Mouse (Mus musculus): Measurements from ENCODE around the gene Cysrt1.
A peak's percentile ranks its signal among the peaks of the same experiment; 100 is the strongest.

The Cysrt1 gene

DNA sequence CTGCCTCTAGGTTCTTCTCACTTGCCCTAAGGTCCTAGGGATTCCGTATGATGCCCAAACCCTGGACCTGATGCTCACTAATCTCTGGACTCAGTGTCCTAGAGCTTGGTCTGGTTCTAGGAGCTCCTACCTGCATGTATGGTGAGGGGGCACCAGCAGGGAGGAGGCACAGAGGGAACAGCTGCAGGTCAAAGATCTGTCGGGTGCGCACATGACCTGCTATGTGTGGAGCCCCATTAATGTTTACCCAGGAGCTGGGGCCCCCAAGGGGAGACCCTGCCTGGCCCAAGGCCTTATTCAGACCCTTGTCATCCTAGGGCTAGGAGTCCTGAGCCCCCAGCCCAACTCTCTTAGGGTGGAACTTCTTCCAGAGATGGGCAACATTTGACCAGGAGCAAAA lies 8.2 kb downstream of the Cysrt1 start, which contains the start of gene Slc34a3:
Slc34a3 (minus strand) TSS at position 315 of the 400 bp plus-strand sequence.
- no peak for DNase-seq

DNA sequence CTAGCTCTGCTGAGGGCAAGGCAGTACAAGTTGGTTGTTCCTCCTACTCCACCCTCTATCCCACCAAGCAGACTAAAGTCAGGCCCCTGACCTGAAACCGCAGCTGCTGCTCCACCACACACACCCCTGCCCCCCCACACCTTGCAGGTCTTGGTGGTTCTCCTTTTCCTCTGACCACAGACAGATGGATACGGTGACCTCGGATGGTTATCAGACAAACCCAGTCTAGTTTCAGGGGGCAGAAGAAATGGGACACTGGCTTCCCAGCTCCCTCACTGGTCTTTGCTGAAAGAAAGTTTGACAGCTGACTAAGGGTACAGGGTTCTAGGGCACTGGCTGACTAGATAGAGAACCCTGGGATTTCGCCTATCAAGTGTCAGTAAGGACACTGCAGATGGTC lies 8.8 kb downstream of the Cysrt1 start:
- DNase-seq = no peak

DNA sequence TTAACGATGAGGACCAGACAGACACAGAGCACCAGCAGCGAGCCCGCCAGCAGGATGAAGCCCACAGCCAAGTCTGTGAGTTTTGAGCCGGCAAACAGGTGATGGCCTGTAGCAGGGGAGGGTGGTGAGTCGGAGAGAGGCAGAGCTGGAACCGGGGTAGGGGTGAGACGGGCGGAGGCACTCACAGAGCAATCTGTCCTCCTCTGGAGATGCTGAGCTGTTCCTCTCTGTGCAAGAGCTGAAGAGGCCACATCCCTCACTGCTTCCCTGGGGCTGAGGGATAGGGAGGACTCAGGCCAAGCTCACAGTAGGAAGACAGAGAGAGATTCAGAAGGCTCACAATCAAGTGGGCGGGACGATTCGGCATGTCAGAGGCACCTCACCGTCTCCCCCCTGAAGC lies 11.2 kb downstream of the Cysrt1 start:
- peak; percentile 88 for DNase-seq

DNA sequence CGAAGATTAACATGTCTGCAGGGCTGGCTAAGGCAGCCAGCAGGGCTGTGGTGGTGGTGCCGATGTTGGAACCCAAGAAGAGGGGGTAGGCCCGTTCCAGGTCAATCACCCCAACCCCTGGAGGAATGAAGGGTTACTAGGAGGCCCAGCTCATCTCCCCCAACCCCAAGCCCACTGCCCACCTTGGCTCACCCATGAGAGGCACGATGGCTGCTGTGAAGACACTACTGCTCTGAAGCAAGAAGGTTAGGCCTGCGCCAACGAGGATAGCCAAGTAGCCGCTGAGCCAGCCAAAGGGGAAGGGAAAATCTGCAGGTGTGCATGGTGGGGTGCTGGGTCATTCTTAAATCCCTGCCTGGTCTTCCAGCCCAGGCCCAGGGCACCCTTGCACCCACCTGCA lies 11.7 kb downstream of the Cysrt1 start:
- DNase-seq = peak; percentile 91

DNA sequence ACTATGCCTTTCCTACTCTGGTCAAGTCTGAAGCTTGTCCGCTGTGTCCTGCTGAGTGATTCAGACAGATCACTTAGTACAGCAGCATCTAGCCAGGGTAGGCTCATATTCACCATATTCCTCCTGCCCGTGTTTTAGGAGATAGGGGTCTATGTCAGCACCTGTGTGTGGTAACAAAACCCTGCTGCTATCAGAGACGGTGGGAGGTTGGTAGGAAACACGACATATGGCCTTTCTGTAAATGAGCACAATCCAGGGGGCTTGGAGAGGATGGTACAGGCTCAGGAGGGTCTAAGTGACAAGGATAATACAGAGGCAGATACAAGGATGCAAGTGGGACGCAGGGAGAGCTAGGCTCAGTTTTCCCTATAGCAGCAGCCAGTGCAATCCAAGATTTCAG lies 12.7 kb downstream of the Cysrt1 start:
- DNase-seq = peak; percentile 92

DNA sequence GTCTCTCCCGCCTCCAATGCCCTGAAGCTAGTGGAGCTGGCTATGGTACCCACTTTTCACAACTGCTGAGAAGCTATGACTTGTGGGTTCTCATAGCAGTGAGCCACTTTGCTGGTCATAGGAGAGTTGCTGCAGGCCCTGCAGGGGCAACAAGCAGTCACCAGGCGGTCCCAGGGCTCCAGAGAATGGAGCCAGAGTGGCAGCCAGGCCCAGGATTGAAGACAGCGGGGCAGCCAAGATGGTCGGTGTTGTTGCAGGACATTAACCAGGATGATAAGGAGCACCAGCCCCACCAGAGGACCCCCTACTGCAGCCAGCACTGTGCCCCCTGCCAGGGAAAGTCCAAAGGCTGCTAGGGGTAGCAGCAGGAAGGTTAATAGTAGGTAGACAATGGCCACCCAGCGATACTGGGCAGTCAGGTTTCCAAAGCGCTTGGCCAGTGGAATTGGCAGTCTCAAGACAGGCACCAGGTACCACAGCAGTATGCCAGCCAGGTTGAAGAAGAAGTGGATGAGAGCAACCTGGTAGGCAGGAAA lies 13.2 kb downstream of the Cysrt1 start:
- peak; percentile 95 for DNase-seq

DNA sequence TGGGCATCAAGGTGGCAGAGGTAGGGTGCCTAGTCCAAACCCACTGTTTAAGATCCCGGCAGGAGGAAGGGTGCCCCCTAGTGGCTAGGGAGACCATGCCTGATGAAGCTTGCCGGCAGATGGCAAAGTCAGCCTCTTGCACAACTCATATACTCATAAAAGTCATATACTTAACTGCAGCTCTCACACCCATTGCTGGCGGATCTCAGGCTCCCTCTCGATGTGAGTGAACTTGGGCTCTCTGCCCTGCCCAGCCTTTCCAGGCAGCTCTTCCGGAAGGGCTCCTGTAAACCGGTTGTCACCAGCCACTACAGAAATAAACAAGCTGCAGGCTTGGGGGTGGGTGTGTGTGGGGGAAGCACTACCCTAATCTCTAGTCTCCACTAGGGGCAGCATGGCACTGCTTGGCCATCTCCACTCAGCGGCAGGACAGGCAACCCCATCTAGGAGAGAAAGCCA lies 13.8 kb downstream of the Cysrt1 start:
- DNase-seq = peak; percentile 99

DNA sequence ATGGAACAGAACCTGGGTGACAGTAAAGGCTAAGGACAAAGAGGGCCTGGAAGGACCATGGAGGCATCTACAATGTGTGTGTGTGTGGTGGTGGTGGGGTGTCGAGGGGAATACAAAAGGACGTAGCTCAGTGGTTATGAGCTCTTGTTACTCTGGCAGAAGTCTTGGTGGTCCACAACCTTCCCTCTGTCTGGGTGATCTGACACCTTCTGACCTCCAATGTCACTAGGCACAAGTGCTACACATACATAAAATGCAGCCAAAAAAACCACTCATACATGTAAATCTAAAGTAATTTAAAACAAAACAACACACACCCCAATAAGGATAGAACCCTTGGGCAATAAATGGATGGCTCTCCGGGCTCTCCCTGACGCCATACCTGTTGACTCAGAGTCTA lies 14.8 kb downstream of the Cysrt1 start:
- no peak for DNase-seq

DNA sequence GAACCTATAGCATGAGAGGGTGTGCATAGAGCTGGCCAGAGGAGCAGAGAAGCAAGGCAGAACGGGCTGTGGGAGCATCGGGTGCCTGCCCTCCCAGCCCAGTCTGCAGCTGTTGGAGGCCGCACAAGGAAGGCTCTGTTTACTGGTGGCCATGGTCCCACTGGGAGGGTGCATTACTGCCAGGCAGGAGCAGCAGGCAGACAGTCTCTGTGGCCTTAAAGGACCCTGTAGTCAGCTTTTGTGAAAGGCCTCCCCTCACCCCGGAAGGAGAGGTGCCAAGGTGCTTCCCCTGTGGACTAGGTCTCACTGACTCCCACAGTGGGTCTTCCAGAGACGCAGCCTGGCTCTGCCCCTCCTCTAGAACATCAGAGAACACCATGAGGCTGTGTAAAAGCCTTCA lies 15.4 kb downstream of the Cysrt1 start:
- peak; percentile 93 for DNase-seq

DNA sequence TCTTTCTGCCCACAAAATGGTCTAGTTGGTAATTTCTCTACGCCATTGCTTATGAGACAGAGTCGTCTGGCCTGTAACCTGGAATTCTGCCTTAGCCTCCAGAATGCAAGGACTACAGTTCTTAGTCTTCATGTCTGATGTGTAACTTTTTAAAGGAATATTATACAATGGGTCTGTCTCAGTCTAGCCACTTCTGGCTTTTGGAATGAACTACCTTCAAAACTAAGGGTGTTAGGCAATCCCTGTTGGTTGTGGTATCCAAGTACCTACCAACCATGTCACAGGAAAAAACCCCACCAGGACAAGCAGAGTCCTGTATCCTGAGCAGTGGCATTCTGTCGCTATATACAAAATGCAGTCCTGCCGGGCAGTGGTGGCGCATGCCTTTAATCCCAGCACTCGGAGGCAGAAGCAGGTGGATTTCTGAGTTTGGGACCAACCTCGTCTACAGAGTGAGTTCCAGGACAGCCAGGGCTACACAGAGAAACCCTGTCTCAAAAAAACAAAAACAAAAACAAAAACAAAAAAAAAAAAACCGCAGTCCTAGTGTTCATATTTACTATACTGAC lies 16.4 kb downstream of the Cysrt1 start:
- peak; percentile 91 for DNase-seq

DNA sequence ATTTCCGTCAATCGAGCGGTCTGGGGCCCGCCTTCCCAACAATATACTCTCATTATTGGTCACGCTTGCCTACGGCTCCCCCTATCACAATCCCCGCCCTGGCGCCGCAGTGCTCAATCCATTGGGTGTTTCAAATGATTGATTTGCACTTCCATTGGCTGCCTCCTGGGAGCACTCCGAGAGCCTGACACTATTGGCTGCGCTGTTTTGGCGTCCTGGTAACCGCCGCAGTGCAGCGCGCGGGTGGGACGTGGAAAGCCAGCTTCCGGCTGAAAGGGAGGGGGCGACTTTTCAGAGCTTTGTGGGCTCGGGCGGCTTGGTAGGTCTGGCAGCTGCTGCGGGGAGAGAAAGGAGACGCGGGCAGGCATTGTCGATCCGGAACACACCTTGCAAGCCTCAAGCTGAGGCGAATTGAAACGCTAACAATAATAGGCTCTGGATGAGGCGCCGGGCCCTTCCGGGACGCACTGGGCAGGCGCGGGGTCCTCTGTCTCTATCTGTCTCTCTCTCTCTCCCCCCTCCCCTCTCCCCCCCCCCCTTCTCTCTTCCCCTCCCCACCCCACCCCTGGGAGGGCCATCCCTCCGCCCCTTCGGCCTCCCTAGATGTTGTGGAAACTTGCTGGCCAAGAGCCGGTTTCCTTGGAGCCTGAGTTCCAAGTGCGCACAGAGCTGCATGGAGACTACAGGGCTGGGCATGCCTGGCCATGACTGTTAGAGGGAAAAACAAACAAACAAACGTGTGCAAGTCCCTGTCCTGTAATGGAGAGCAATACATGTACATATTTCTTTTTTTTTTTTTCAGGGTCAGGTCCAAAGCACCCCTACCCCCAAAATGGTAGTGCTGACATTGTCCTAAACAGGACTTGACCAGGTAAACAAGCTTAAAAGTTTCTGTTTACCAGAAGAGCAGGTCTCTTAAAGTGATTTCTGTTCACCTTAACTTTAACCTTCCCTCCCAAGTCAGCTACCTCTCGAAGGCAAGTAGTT lies 17.2 kb downstream of the Cysrt1 start:
- peak; percentile 100 for DNase-seq

DNA sequence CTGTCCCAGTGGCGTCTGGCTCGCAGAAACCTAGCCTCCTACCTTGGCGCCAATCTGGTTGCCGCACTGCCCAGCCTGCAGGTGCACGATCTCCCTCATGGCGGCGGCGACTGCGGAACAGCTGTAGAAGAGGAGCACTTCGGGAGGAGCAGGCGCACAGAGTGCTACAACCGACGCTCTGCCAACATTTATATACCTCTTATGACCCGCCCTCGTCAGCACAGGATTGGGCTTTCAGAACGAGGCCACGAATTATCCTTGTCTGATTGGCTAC lies 17.8 kb downstream of the Cysrt1 start, which contains the start of gene Tubb4b:
Tubb4b (minus strand) TSS at position 211 of the 274 bp plus-strand sequence.
- DNase-seq = no peak

DNA sequence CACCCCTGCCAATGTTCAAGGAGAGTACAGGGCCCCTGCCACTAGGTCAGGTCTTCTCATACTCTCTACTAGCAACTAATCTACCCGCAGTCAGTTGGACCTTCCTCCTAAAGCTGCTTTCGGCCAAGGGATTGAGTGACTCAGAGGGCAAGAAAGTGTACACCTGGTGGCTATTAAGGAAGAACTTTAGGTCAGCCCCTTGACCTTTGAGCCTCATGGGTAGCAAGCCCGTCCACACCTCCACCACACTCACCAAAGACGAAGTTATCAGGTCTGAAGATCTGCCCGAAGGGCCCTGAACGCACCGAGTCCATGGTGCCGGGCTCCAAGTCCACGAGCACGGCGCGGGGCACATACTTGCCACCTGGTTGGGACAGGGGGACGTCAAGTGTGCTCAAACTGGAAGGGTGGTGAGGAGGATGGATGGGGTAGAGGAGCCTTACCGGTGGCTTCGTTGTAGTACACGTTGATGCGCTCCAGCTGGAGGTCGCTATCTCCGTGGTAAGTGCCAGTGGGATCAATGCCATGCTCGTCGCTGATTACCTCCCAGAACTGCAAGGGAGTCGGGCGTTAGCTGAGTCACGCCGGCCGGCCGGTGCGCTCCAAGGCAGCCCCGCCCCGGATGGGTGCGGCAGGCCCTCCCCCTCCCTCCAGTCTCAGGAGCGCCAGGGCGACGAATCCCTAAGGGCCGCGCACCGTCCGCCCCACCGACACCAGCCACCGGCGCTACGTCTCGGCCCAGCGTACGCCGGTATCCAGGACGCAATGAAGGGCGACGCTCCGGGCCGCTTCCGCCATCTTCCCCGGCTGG lies 18.4 kb downstream of the Cysrt1 start:
- DNase-seq = peak; percentile 99

DNA sequence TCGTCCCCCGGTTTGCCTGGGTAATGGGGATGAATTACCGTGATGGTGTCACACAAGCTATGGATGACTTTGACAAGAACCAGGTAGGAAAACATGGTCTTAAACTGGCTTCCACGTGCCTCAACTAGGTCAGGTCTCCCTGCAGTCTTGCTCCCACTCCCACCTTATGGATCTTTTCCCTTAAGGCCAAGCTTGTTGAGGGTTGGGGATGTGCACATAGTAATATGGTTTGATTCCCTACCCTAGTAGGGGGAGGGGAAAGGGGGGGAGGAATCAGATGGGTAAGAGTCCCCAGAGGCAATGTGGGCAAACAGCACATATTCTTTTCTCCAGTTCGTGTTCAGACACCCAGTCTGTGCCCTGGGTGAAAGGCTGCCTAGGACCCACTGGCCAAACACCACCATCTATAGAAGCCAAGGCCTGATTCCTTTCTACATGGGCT lies 20.9 kb downstream of the Cysrt1 start:
- peak; percentile 87 for DNase-seq

DNA sequence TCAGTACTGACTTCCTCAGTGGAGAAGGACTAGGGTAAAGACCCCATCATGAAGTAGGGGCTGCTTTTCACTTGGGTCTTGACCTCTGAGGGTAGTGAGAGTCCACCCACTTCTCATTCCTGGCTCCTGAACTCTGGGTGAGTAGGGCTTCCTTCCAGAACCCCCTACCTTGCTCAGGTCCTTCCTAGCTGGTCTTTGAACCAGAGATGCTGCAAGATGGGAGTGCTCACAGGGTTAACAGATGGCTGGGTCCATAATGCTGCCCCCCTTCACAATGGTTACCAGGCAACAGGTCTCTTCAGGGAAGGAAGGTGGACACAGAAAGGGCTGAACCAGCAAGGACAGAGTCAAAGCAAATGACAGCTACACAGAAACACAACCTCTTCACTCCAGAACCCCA lies 23.8 kb downstream of the Cysrt1 start, which contains the start of gene Fam166a:
Fam166a (plus strand) TSS at position 301 of the 400 bp plus-strand sequence.
- DNase-seq = no peak

DNA sequence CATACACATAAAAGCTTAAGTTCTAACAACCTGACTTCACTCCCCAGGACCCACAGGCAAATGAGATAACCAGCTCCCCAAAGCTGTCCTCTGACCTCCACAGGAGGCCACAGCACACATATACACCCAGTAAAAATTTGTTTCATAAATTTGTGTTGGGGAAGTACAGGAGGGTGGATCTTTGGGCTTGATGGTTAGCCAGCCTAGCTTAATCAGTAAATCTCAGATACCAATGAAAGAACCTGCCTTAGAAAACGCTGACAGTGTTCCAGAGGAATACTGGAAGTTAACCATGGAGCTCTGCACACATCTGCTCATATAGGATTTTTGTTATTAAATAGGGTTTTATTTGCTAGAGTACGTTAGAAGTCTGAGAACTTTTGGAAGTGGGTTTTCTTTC lies 24.6 kb downstream of the Cysrt1 start:
- DNase-seq = no peak

DNA sequence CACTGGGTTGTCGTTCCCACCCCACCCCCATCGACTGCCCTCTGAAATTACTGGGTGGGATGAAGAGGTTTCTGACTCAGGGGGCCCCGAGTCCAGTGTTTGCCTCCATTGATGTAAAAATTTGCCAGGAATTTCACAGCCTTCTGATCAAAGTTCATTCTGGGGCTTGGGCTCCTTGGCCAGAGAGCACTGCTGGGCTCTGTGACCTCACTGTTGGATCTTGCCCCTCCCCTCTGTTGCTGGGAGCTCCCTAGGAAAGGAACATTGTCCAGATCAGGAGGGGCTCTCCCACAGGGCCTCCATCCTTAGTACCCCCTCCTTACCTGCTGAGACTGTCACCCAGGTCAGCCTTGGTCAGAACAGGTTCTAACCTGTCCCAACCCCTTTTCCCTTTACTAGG lies 27.8 kb downstream of the Cysrt1 start, which contains the start of gene Stpg3:
Stpg3 (minus strand) TSS at position 194 of the 400 bp plus-strand sequence.
- DNase-seq = no peak

DNA sequence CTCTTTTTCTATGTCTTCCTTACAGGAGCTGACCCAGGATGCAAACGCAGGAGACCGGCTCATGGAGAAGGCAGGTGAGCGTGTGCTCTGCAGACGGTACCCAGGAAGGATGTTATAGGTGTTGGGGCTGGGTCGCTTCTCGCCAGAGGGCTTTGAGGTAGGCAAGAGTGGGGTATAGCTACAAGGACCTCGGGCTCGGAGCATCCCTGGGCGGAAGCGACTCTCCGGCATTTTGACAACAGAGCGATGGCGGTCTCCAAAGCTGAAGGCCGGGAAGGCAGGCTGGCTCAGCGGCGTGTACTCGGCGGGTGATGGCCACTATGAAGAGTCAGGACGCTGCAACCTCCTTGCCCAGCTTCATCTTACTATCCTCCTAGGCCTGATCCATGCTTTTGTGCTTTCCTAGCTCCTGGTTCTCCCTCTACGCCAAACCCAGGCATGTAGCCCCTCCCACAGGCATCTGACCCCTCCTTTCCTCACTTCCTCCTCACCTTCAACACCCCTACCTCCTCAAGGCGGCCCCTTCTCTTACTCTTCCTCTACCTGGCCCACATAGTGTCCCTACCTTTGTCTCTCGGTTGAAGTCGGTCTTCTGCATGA lies 28.9 kb downstream of the Cysrt1 start:
- DNase-seq = peak; percentile 86

DNA sequence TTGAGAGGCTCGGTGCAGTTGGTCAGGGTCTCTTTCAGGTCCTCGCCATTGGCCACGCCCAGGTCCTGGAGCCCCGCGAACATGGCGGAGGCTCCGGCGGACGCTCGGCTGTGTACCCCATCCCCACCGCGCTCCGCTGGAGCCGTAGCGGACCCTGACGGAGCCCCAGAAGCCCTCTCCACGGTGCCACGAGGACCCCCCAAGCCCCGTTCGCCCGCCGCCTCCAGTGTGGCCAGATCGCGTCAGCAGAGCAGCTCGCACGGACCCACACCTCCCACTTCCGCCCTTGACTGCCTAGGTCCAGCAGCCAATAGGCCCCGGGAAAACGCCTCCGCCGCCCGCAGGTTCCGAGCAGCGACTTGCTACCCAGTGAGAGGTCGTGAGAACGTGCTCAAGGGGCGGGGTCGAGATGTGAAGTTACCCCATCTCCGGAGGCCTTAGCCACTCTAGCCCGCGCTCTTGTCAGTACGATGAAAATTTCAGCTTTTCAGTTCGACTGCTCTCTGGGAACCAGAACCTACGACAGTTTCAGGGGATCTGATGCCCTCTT lies 31.1 kb downstream of the Cysrt1 start, which contains the start of gene Nelfb:
Nelfb (minus strand) TSS at position 369 of the 550 bp plus-strand sequence.
- DNase-seq = peak; percentile 99

DNA sequence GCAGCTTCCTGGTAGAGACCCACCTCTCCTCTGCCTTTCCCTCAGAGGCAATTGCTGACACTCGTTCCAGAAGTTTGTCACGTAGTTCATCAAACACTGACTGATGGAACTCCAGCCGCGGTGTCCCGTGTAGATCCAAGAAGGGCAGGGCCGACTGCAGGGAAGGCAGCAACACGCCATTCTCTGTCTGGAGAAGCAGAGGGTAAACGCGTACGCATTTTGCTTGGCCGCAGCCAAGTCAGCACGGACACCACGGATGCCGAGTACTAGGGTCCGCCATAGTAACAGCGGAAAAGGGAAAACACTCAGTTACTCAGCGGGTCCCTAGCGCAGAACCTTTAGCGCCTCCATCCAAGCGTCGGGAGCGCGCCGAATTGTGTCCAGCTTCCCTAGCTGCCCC lies 31.6 kb downstream of the Cysrt1 start:
- DNase-seq = no peak

DNA sequence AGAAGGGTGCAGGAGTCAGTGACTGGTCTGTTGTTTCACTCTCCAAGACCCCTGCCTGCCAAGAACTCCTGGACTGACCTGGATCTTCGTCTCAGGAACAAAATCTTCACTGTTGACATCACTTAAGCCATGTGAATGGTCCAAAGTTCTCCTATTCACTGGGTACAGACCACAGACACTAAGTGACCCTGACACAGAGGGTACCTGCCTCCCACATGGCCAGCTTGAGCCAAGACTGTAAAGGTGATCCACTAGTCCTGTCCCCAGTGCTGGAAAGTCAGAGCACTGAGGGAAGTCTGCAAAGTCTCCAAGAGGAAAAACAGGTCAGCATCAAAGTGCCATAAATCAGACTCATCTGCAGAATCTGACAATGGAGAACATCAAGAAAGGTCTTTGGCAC lies 34.7 kb downstream of the Cysrt1 start:
- no peak for DNase-seq

DNA sequence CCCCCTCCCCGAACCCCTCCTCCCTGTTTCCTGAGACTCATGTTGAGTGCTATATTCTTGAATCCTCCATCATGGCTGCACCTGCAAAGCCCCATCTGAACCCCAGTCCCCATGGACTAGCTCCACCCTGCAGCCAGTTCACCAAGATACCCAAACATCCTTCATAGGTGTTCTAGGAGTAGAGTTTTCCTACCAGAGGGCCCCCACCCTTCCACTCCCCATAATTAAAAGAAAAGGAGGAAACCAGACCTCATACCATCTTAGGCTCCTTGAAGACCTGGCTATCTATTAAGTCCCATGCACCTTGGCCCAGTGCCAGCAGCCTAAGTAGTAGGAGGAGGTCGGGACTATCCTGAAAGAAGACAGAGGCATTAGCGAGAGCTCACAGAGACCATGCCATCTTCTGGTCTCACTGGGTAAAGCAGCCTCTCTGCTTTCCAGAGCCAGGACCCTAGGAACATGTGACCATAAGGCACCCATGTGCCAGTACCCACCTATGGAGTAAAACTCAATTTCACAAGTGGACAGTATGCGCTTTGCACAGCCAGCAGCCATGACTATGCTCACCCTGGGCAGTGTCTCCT lies 38.5 kb downstream of the Cysrt1 start:
- DNase-seq = peak; percentile 90

All from heart, adult 11 months (tissue).